Mouse (Mus musculus) spleen, adult 2 months (tissue): Measurements from ENCODE around the gene Casr. TPM values are rescaled to one million over a fixed set of nuclear protein-coding genes. Genes with fewer than 3 reads are reported as not detected.
A peak's percentile ranks its signal among the peaks of the same experiment; 100 is the strongest.

Experiments used
- DNase-seq, 2 experiments: peaks; one replicate each; pipeline versions ENCODE4 v3.0.0 to v3.0.0-alpha.2; 2012 to 2021; ENCODE audit warnings: low spot score in 2 of 2, low read depth in 1 of 2
- H3K27ac ChIP-seq: fragments of 200-500 bp; 2 replicates; pipeline ENCODE4 v1.5.1; 2012; ENCODE audit warnings: low read length, inconsistent platforms; ENCODE audit not compliant: insufficient read depth
- H3K27me3 ChIP-seq: fragments of 200-500 bp; 2 replicates; pipeline ENCODE4 v1.6.1; 2012; ENCODE audit warnings: mild to moderate bottlenecking, moderate library complexity, low read length, inconsistent platforms; ENCODE audit not compliant: control insufficient read depth, insufficient read depth
- H3K36me3 ChIP-seq: fragments of 200-500 bp; 2 replicates; pipeline ENCODE4 v1.6.1; 2012; ENCODE audit warnings: mild to moderate bottlenecking, low read length, inconsistent platforms; ENCODE audit not compliant: control insufficient read depth, insufficient read depth
- H3K4me1 ChIP-seq: fragments of 200-500 bp; 2 replicates; pipeline ENCODE4 v1.6.1; 2011; ENCODE audit warnings: inconsistent platforms; ENCODE audit not compliant: control insufficient read depth, insufficient read depth, insufficient read length
- H3K4me3 ChIP-seq: fragments of 200-500 bp; 2 replicates; pipeline ENCODE4 v1.5.1; 2011; ENCODE audit warnings: mild to moderate bottlenecking, inconsistent platforms; ENCODE audit not compliant: insufficient read depth, insufficient read length; ENCODE audit errors: extremely low read depth
- CTCF ChIP-seq: fragments of 200-500 bp; IDR thresholded peaks from 2 replicates; pipeline ENCODE4 v1.5.1; 2011; ENCODE audit warnings: mild to moderate bottlenecking, inconsistent platforms; ENCODE audit not compliant: insufficient read depth, insufficient read length, insufficient replicate concordance; ENCODE audit errors: extremely low read depth
- POLR2A ChIP-seq: fragments of 200-500 bp; IDR thresholded peaks from 2 replicates; pipeline ENCODE4 v1.6.1; 2011; ENCODE audit warnings: low read depth, low read length, inconsistent platforms
- WGBS: fragments of 180-500 bp; shearing (Covaris S2); methylation state at CpG from one replicate; pipeline ENCODE4 v1.1.7; 2018; 5-methylcytosine and 5-hydroxymethylcytosine counted together
- polyA plus RNA-seq: library from polyadenylated mRNA; depleted of rRNA; stranded (reverse); fragments of >200 nt; gene quantifications from 2 replicates; pipeline ENCODE4 v1.2.3, GENCODE M21; 2012; rRNA removed

Gene Casr
- polyA plus RNA-seq: 0.01 and 0.02 TPM in 2 replicates

DNA sequence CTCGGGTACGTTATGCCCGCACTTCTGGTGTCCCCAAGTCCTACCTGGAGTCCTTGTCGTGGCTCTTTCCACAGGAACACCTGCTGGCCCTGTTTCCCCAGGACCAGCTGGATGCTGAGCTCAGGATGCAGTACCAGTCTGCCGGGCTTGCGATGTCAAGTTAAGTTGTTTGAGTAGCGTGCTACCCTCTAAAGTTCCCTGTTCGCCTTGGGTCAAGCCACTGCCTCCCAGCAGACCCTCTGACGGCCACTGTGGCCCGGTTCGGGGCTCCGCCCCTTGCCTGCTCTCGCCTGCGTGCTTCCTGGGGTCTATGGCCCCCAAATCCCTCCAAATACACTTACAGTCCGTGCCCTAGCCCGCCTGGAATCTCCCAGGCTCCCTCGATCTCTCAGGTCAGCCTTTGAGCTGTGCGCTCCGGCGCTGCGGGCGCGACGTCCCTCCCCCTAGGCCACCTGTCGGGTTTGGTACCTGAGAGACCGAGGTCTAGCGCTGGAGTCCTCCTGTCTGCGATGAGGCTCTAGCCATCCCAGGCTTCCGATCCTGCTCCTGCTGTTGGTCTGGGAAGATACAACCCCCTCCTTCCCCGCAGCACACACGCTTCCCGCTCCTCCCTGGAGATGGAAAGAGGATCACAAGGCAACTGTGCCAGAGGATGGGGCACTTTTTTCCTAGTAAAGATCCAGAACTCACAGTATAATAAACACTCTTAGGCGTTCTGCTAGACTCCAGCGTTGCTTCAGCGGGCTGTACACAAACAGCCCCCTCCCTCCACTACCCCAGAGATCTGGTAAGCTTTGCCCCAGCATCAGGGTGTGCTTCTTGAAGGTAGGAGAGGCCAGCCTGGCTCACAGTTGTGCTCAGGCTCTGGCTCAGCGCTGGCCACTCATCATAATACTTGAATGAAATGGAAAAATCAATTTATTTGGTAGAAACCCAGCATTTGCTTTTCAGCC is at the start of gene Casr:
Gene Casr, minus strand, starts transcription at position 756 of the 953 bp plus-strand sequence.
- DNase-seq: no peak
- Histone ChIP-seq H3K4me1 (no peaks in the 10 kb centered on the region), H3K4me3 (no peak within 1 kb of the TSS), H3K27me3 (peaks cover 6% of the 10 kb centered on the region; the same call in 1 of the 2 replicates), H3K27ac (no peak within 1 kb of the TSS), H3K36me3 (no peaks in the 10 kb centered on the region)
- WGBS: 10% methylated on average over 36 of the region's 36 CpGs
- TF ChIP-seq CTCF: no peak
- no peak for TF ChIP-seq POLR2A

DNA sequence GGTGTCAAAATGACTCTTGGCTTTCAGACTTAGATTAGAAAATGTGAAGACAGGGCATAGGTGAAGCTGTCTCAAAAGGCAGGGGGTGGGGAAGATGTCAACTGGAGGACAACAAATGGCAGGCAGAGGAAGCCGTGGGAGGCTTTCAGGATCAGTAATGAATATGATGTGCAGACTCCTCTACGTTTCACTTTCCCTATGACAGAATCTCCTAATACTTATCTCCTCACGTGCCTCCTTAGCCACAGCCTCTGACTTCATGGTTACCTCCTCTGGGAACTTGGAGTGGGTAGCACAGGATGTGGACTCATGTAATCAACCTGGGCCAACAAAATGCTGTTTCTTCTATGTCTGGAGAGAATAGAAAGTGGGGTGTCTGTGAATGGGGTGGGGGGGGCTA is 40.7 kb upstream of the Casr start:
- Histone ChIP-seq H3K27me3 (no peaks in the 10 kb centered on the region), H3K4me1 (peaks cover 3% of the 10 kb centered on the region; the same call in 1 of the 2 replicates), H3K4me3 (no peak overlapping the region), H3K36me3 (no peaks in the 10 kb centered on the region; the same call in 1 of the 2 replicates), H3K27ac (no peak overlapping the region)
- TF ChIP-seq POLR2A (no peak), CTCF (no peak)
- no peak for DNase-seq
- WGBS: 62% methylated on average over 3 of the region's 3 CpGs

DNA sequence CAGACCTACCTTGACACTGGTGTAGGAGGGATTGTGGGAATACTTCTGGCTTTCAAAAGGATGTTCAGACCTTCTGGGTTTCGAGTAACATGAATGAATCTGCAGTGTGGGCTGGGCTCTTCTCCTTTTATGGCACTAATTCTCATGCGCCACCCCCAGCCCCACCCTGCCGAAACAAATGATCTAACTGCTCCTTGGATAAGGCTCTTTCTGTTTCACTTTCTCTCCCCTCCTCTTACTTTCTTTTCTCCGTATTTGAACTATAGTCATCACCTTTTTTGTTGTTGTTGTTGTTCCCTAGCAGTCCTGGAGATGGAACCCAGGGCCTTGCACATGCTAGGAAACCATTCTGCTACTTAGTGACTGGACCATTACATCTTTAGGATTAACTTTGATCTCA is 36.3 kb upstream of the Casr start:
- WGBS: 18% methylated on average over 4 of the region's 4 CpGs
- Histone ChIP-seq H3K36me3 (no peaks in the 10 kb centered on the region), H3K27me3 (no peaks in the 10 kb centered on the region), H3K27ac (no peak overlapping the region), H3K4me3 (peak overlapping the region; percentile 9), H3K4me1 (peaks cover 3% of the 10 kb centered on the region; the same call in 1 of the 2 replicates)
- no peak for TF ChIP-seq POLR2A
- no peak for TF ChIP-seq CTCF
- DNase-seq: peak in 1 of 2 experiments; percentile 29

DNA sequence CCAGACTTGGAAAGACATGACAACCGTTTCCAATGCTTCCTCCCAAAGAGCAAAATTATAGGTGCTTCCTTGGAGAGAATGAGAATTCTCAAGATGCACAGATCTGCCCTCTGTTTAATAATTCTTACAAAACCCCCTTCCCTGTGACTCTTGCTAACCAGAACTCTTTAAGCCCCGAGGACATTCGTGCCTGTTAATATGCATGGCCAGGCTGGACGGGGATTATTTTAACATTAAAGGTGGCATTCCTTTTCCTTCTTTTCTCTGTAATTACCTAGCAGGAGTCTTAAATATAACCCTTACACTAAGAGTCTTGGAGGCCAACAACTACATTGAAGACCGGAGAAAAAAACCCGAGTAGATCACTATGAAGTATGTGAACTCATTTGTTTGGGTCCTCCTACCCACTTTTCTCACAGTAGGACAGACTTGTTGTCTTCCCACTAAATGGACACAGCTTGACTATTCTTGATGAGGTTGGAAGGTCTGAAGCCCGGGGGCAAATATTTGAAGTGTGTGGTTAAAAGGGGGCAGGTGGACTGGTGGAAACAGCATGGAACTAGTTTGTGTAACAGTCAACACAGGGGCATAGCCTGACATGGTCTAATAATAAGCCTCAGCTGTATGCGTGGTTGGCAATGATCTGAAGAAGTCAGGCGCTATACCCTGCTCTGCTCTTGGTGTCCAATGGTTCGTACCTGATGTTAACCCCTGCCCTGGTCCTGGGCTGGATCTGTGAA is 34.9 kb upstream of the Casr start:
- Histone ChIP-seq H3K36me3 (no peaks in the 10 kb centered on the region), H3K27me3 (no peaks in the 10 kb centered on the region), H3K27ac (no peak overlapping the region), H3K4me1 (peaks cover 3% of the 10 kb centered on the region; the same call in 1 of the 2 replicates), H3K4me3 (no peak overlapping the region)
- TF ChIP-seq POLR2A: no peak
- no peak for TF ChIP-seq CTCF
- 89% methylated on average over 10 of the region's 10 CpGs for WGBS
- DNase-seq: no peak

DNA sequence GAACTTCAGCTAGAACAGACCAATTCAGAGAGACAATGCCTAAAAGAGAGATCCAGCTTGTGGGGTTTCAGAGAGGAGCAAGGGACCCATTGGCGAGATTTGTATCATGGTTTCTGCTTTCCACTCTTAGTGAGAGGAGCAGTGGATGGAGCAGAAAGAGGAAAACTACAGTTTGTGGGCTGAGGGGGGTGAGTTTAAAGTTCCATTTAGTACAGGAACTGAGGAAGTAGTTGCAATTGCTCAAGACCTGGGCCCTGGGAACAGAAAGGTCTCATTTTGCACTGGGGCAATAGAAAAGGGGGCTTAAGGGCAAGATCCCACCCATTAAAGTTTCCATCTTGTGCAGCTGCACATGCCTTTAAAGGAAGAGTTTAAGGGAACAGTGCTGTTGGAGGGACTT is 28.0 kb upstream of the Casr start:
- 56% methylated on average over 1 of the region's 1 CpGs for WGBS
- no peak for TF ChIP-seq POLR2A
- TF ChIP-seq CTCF: no peak

DNA sequence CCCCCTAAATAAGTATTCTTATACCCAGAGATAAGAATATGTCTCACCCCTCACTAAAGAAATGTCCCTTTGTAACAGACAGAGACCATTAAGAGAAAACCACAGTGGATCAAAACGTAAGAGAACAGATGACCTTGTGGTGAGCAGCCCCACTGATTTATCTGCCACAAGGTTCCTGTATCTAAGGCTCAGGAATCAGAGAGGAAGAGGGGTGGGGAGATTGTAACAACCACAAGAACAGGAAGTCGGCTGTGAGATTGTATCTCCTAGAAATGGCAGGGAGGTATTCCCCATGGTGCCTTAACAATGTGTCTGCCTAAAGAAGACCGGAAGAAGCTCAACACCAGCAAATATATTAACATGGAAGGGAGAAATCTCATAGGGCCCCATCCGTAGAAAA is 26.0 kb upstream of the Casr start:
- peaks cover 4% of the 10 kb centered on the region; the same call in 1 of the 2 replicates for H3K4me1 ChIP-seq
- 6% methylated on average over 4 of the region's 4 CpGs for WGBS
- peak in 1 of 2 experiments; percentile 27 for DNase-seq
- no peak overlapping the region for H3K4me3 ChIP-seq
- H3K36me3 ChIP-seq: no peaks in the 10 kb centered on the region
- no peak overlapping the region for H3K27ac ChIP-seq
- no peaks in the 10 kb centered on the region for H3K27me3 ChIP-seq
- TF ChIP-seq CTCF (no peak), POLR2A (no peak)

More for the DNA sequence above, 28.0 kb upstream of the Casr start:
- Histone ChIP-seq H3K27me3 (no peaks in the 10 kb centered on the region), H3K36me3 (no peaks in the 10 kb centered on the region), H3K4me3 (no peak overlapping the region), H3K27ac (no peak overlapping the region), H3K4me1 (peaks cover 4% of the 10 kb centered on the region; the same call in 1 of the 2 replicates)
- DNase-seq: no peak
